Mouse (Mus musculus): Measurements from ENCODE around the gene Oas1e.

DNA sequence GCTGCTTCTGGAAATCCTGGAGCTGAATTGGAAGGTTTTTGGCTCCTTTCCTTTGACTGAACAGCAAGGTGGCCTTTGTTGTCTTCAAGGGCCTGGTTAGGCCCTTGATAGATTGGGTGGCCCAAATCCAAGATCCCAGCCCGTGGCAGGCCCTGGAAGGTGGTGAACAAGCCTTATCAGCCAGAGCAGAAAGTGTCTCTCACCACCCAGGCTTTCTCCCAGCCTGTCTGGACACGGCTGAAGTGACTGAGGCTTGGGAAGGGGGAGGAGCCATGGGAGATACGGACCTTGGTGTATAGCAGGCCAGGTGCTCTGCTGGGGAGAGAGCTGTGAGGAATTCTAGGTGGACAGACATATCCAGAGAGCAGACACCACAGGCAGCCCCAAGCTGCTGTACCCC, 25.9 kb downstream of the Oas1e start:
- TF ChIP-seq CTCF (IDR thresholded peaks at IDR 0.05; ENCODE audit: low read depth, low read length) (no peak), GATA2 (IDR thresholded peaks at IDR 0.05; ENCODE audit: borderline replicate concordance, low read depth, low read length) (no peak)

All from G1E (cell line).